Mouse (Mus musculus) liver, adult 2 months (tissue): Measurements from ENCODE around the gene Cys1.

Source experiments
- CTCF ChIP-seq: fragments of 200-500 bp; IDR thresholded peaks from 2 replicates; pipeline ENCODE4 v1.5.1; 2011; ENCODE audit warnings: low read depth, low read length, control low read depth
- POLR2A ChIP-seq: fragments of 200-500 bp; IDR thresholded peaks from 2 replicates; pipeline ENCODE4 v1.6.1; 2011; ENCODE audit warnings: low read length, control low read depth; ENCODE audit not compliant: insufficient read depth; ENCODE audit errors: extremely low read depth

DNA sequence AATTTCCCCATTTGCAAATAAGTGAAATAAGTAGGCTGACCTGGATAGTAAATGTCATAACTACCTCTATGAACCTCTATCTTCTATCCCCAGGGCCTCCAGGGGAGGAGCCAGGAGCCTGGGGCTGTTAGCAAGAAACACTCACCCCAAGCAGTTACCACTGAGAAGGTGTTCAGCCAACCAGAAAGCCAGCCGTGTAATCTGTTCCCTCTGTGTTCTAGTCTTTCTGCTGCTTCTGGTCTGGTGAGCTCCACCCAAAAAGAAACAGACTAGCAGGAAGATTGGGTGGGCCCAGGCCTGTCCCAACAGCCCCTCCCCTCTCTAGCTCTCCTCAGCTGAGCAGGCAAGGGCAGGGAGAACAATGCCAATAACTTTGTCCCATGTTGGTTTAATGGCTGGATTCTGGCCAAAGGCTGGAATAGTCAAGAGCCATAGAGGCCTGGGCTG is 37.5 kb downstream of the Cys1 start:
- no peak for TF ChIP-seq POLR2A
- TF ChIP-seq CTCF = no peak
